Mouse (Mus musculus): ENCODE data around the gene Memo1. TPM values are rescaled to one million over a fixed set of nuclear protein-coding genes. Genes with fewer than 3 reads are reported as not detected.
"Not testable (repeated sequence)": the region's sequence is repeated elsewhere in the genome, so short reads cannot be mapped to it uniquely, and the experiment has no call there.

Gene Memo1
- polyA plus RNA-seq, 1 experiment from 2014 or later = 64.0 TPM

GRCm38 (mm10) chr17:74316309-74316863 is 21.1 kb upstream of the Memo1 start:
- Histone ChIP-seq H3K36me3 (peaks cover 13% of the 10 kb centered on the region), H3K4me1 (replicated peaks) (peaks cover 22% of the 10 kb centered on the region), H3K4me3 (peak overlapping the region; percentile 80), H3K4me2 (peak overlapping the region; percentile 83), H3K9me3 (no peaks in the 10 kb centered on the region), H3K9ac (peak overlapping the region; percentile 84), H3K27me3 (no peaks in the 10 kb centered on the region), H3K27ac (peak overlapping the region; percentile 93)
- ATAC-seq (ENCODE audit: low FRiP score) = peak; percentile 96
- WGBS = under 1% methylated on average over 48 of the region's 48 CpGs

- peak overlapping the region; percentile 80 for H3K4me3 ChIP-seq
- peak overlapping the region; percentile 93 for H3K27ac ChIP-seq
- peak overlapping the region; percentile 83 for H3K4me2 ChIP-seq
- under 1% methylated on average over 45 of the region's 45 CpGs for WGBS
- ATAC-seq (ENCODE audit: low FRiP score) = peak; percentile 92; the same call in 1 of the 2 replicates
- H3K36me3 ChIP-seq = peaks cover 15% of the 10 kb centered on the region
- H3K9me3 ChIP-seq = no peaks in the 10 kb centered on the region
- peaks cover 22% of the 10 kb centered on the region for H3K4me1 ChIP-seq (replicated peaks)
- peak overlapping the region; percentile 84 for H3K9ac ChIP-seq
- H3K27me3 ChIP-seq = no peaks in the 10 kb centered on the region
These were observed 20.4 kb upstream of the Memo1 start for GRCm38 (mm10) chr17:74315445-74316308.

- WGBS = 90% methylated on average over 1 of the region's 1 CpGs
- H3K9me3 ChIP-seq = no peaks in the 10 kb centered on the region
- H3K27ac ChIP-seq = no peak overlapping the region
- H3K4me2 ChIP-seq = no peak overlapping the region
- no peak overlapping the region for H3K9ac ChIP-seq
- no peaks in the 10 kb centered on the region for H3K4me1 ChIP-seq (replicated peaks)
- peaks cover 69% of the 10 kb centered on the region for H3K36me3 ChIP-seq
- no peak for ATAC-seq (ENCODE audit: low FRiP score)
- no peak overlapping the region for H3K4me3 ChIP-seq
- no peaks in the 10 kb centered on the region for H3K27me3 ChIP-seq
These were observed 10.7 kb upstream of the Memo1 start for GRCm38 (mm10) chr17:74306021-74306420.

GRCm38 (mm10) chr17:74305616-74306015 is 10.3 kb upstream of the Memo1 start:
- H3K36me3 ChIP-seq = peaks cover 67% of the 10 kb centered on the region
- H3K27ac ChIP-seq = no peak overlapping the region
- H3K9me3 ChIP-seq = no peaks in the 10 kb centered on the region
- ATAC-seq (ENCODE audit: low FRiP score) = no peak
- 96% methylated on average over 4 of the region's 4 CpGs for WGBS
- no peak overlapping the region for H3K4me3 ChIP-seq
- H3K27me3 ChIP-seq = no peaks in the 10 kb centered on the region
- H3K9ac ChIP-seq = no peak overlapping the region
- no peaks in the 10 kb centered on the region for H3K4me1 ChIP-seq (replicated peaks)
- H3K4me2 ChIP-seq = no peak overlapping the region

GRCm38 (mm10) chr17:74304060-74304459 is 8.7 kb upstream of the Memo1 start:
- no peaks in the 10 kb centered on the region for H3K9me3 ChIP-seq
- no peak for ATAC-seq (ENCODE audit: low FRiP score)
- H3K27ac ChIP-seq = no peak overlapping the region
- no peak overlapping the region for H3K9ac ChIP-seq
- H3K4me1 ChIP-seq (replicated peaks) = no peaks in the 10 kb centered on the region
- peaks cover 60% of the 10 kb centered on the region for H3K36me3 ChIP-seq
- H3K4me3 ChIP-seq = no peak overlapping the region
- H3K4me2 ChIP-seq = no peak overlapping the region
- no peaks in the 10 kb centered on the region for H3K27me3 ChIP-seq
- 96% methylated on average over 4 of the region's 4 CpGs for WGBS

GRCm38 (mm10) chr17:74300089-74300488 is 4.8 kb upstream of the Memo1 start:
- no peak overlapping the region for H3K4me2 ChIP-seq
- H3K9me3 ChIP-seq = no peaks in the 10 kb centered on the region
- H3K27me3 ChIP-seq = no peaks in the 10 kb centered on the region
- ATAC-seq (ENCODE audit: low FRiP score) = no peak
- no peak overlapping the region for H3K9ac ChIP-seq
- H3K4me3 ChIP-seq = no peak overlapping the region
- H3K27ac ChIP-seq = no peak overlapping the region
- no peaks in the 10 kb centered on the region for H3K4me1 ChIP-seq (replicated peaks)
- peaks cover 34% of the 10 kb centered on the region for H3K36me3 ChIP-seq
- 88% methylated on average over 5 of the region's 5 CpGs for WGBS

- H3K9ac ChIP-seq; H3K4me3 ChIP-seq; H3K4me2 ChIP-seq; H3K27ac ChIP-seq; ATAC-seq (ENCODE audit: low FRiP score); H3K27me3 ChIP-seq; H3K9me3 ChIP-seq: not testable (repeated sequence)
- WGBS = 87% methylated on average over 5 of the region's 5 CpGs
- H3K36me3 ChIP-seq = peaks cover 22% of the 10 kb centered on the region
- peaks cover 16% of the 10 kb centered on the region for H3K4me1 ChIP-seq (replicated peaks)
These were observed 1.7 kb upstream of the Memo1 start for GRCm38 (mm10) chr17:74296991-74297390.

- Histone ChIP-seq H3K27ac (peak overlapping the region; percentile 98), H3K4me2 (peak overlapping the region; percentile 80), H3K9ac (peak overlapping the region; percentile 95; the same call in 1 of the 2 replicates), H3K36me3 (peaks cover 15% of the 10 kb centered on the region), H3K9me3 (no peaks in the 10 kb centered on the region), H3K4me1 (replicated peaks) (peaks cover 21% of the 10 kb centered on the region), H3K27me3 (no peaks in the 10 kb centered on the region), H3K4me3 (peak overlapping the region; percentile 95)
- no peak for ATAC-seq (ENCODE audit: low FRiP score)
- 53% methylated on average over 11 of the region's 11 CpGs for WGBS
These were observed 929 bp upstream of the Memo1 start for GRCm38 (mm10) chr17:74296076-74296823.

- WGBS = under 1% methylated on average over 61 of the region's 80 CpGs
- peak overlapping the region; percentile 98 for H3K27ac ChIP-seq
- H3K9ac ChIP-seq = peak overlapping the region; percentile 95
- H3K4me3 ChIP-seq = peak overlapping the region; percentile 95
- peaks cover 10% of the 10 kb centered on the region for H3K36me3 ChIP-seq
- H3K9me3 ChIP-seq = no peaks in the 10 kb centered on the region
- peaks cover 33% of the 10 kb centered on the region for H3K4me1 ChIP-seq (replicated peaks)
- peak overlapping the region; percentile 80 for H3K4me2 ChIP-seq
- ATAC-seq (ENCODE audit: low FRiP score) = peak; percentile 82
- H3K27me3 ChIP-seq = no peaks in the 10 kb centered on the region
These were observed 795 bp downstream of the Memo1 start for GRCm38 (mm10) chr17:74294426-74295025.

GRCm38 (mm10) chr17:74293687-74294425 is 1.5 kb downstream of the Memo1 start:
- Histone ChIP-seq H3K4me3 (peak overlapping the region; percentile 95), H3K27ac (peak overlapping the region; percentile 98), H3K9ac (peak overlapping the region; percentile 95), H3K27me3 (no peaks in the 10 kb centered on the region), H3K4me2 (peak overlapping the region; percentile 80), H3K9me3 (no peaks in the 10 kb centered on the region), H3K4me1 (replicated peaks) (peaks cover 33% of the 10 kb centered on the region), H3K36me3 (peaks cover 8% of the 10 kb centered on the region)
- peak; percentile 3; the same call in 1 of the 2 replicates for ATAC-seq (ENCODE audit: low FRiP score)
- WGBS = under 1% methylated on average over 18 of the region's 18 CpGs

GRCm38 (mm10) chr17:74291640-74292361 is 3.5 kb downstream of the Memo1 start:
- no peak overlapping the region for H3K4me3 ChIP-seq
- H3K4me1 ChIP-seq (replicated peaks) = peaks cover 33% of the 10 kb centered on the region
- no peak for ATAC-seq (ENCODE audit: low FRiP score)
- H3K9me3 ChIP-seq = no peaks in the 10 kb centered on the region
- H3K36me3 ChIP-seq = peaks cover 15% of the 10 kb centered on the region; the same call in 1 of the 2 replicates
- H3K27ac ChIP-seq = no peak overlapping the region
- H3K9ac ChIP-seq = no peak overlapping the region
- 83% methylated on average over 4 of the region's 4 CpGs for WGBS
- no peaks in the 10 kb centered on the region for H3K27me3 ChIP-seq
- H3K4me2 ChIP-seq = no peak overlapping the region

Measured in hindbrain, embryonic 13.5 days (tissue).